Mouse (Mus musculus) hindbrain, embryonic 16.5 days (tissue): ENCODE measurements around the gene Cpxm1. TPM values are rescaled to one million over a fixed set of nuclear protein-coding genes. Genes with fewer than 3 reads are reported as not detected.

Experiments used
- ATAC-seq: fragments of 200-750 bp; cut with Nextera tagmentation; 2 replicates; pipeline ENCODE4 v1.8.0; 2017; ENCODE audit warnings: moderate TSS enrichment, moderate library complexity
- H3K27ac ChIP-seq: fragments of 300-500 bp; sonication (generic); 2 replicates; pipeline ENCODE4 v1.5.1; 2014; ENCODE audit warnings: low read depth, mild to moderate bottlenecking, control low read depth, low read length, moderate library complexity
- H3K27me3 ChIP-seq: fragments of 300-500 bp; sonication (generic); replicated peaks from 2 replicates; pipeline ENCODE4 v1.6.1; 2014; ENCODE audit warnings: low read length; ENCODE audit not compliant: control insufficient read depth, insufficient read depth
- H3K36me3 ChIP-seq: fragments of 300-500 bp; sonication (generic); 2 replicates; pipeline ENCODE4 v1.6.1; 2014; ENCODE audit warnings: mild to moderate bottlenecking, low read length, moderate library complexity, mixed read lengths; ENCODE audit not compliant: control insufficient read depth, insufficient read depth
- H3K4me1 ChIP-seq: fragments of 300-500 bp; sonication (generic); 2 replicates; pipeline ENCODE4 v1.6.1; 2014; ENCODE audit warnings: low read depth, low read length; ENCODE audit not compliant: control insufficient read depth, insufficient read depth
- H3K4me2 ChIP-seq: fragments of 300-500 bp; sonication (generic); 2 replicates; pipeline ENCODE4 v1.6.1; 2014; ENCODE audit warnings: mild to moderate bottlenecking, low read length, control low read depth, moderate library complexity
- H3K4me3 ChIP-seq: fragments of 300-500 bp; sonication (generic); 2 replicates; pipeline ENCODE4 v1.5.1; 2014; ENCODE audit warnings: mild to moderate bottlenecking, low read length, control low read depth, moderate library complexity
- H3K9ac ChIP-seq: fragments of 300-500 bp; sonication (generic); 2 replicates; pipeline ENCODE4 v1.6.1; 2014; ENCODE audit warnings: low read depth, mild to moderate bottlenecking, control low read depth, low read length, moderate library complexity
- H3K9me3 ChIP-seq: fragments of 300-500 bp; sonication (generic); 2 replicates; pipeline ENCODE4 v1.6.1; 2014; ENCODE audit warnings: mild to moderate bottlenecking, low read length, moderate library complexity; ENCODE audit not compliant: control insufficient read depth
- WGBS: fragments of 180-500 bp; shearing (Covaris S2); extraction: QIAGEN DNeasy Blood & Tissue Kit; methylation state at CpG from one replicate; pipeline ENCODE4 v1.1.7; 2014; 5-methylcytosine and 5-hydroxymethylcytosine counted together
- polyA plus RNA-seq: library from polyadenylated mRNA; unstranded; fragments of >200 nt; fragmentation: Nextera tagmentation; extraction: Ambion mirVana; gene quantifications from 2 replicates; pipeline ENCODE4 v1.2.1, GENCODE M21; 2015

The Cpxm1 gene
- polyA plus RNA-seq, 1 experiment from 2014 or later: 33.6 TPM

GRCm38 (mm10) chr2:130406178-130406577 is 8.8 kb upstream of the Cpxm1 start, which contains the start of gene Tmem239:
Gene Tmem239 (plus strand): TSS chr2:130406478.
- H3K36me3 ChIP-seq: no peaks in the 10 kb centered on the region
- WGBS: 86% methylated on average over 2 of the region's 2 CpGs
- ATAC-seq: no peak
- H3K27ac ChIP-seq: no peak within 1 kb of the TSS
- H3K4me3 ChIP-seq: no peak within 1 kb of the TSS
- no peak within 1 kb of the TSS for H3K9ac ChIP-seq
- no peaks in the 10 kb centered on the region for H3K27me3 ChIP-seq
- H3K4me1 ChIP-seq: no peaks in the 10 kb centered on the region
- no peaks in the 10 kb centered on the region for H3K9me3 ChIP-seq
- H3K4me2 ChIP-seq: no peak within 1 kb of the TSS

- H3K4me2 ChIP-seq: no peak within 1 kb of the TSS
- no peak for ATAC-seq
- WGBS: 97% methylated on average over 1 of the region's 1 CpGs
- H3K9me3 ChIP-seq: no peaks in the 10 kb centered on the region
- no peak within 1 kb of the TSS for H3K27ac ChIP-seq
- H3K4me3 ChIP-seq: no peak within 1 kb of the TSS
- H3K27me3 ChIP-seq: no peaks in the 10 kb centered on the region
- H3K4me1 ChIP-seq: no peaks in the 10 kb centered on the region
- no peak within 1 kb of the TSS for H3K9ac ChIP-seq
- no peaks in the 10 kb centered on the region for H3K36me3 ChIP-seq
Measured at GRCm38 (mm10) chr2:130404939-130405338, 7.6 kb upstream of the Cpxm1 start, which contains the start of the genes Gm28372 and 1700020A23Rik. Gene Gm28372 (plus strand): TSS chr2:130405239. Gene 1700020A23Rik (plus strand): TSS chr2:130405259.

DNA sequence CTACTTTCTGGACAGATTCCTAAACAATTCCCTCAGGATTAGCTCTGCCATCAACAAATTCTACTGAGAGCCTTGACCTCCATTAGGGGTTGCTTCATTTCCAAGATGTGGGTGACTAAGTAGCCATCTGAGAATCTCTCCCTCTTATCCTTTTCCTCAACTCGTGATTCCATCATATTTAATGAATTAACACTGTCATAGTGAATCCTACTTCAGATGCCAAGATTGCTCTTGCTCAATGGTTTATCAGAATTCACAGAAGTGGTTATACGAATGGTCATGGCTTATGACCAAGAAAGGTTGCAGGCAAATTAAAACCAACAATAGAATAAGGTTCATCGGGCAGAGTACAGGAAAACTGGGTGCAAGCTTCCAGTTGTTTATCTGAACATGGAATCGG is 4.5 kb upstream of the Cpxm1 start:
- ATAC-seq: no peak
- no peak overlapping the region for H3K27ac ChIP-seq
- no peak overlapping the region for H3K4me3 ChIP-seq
- H3K4me2 ChIP-seq: no peak overlapping the region
- H3K4me1 ChIP-seq: peaks cover 11% of the 10 kb centered on the region
- H3K9me3 ChIP-seq: no peaks in the 10 kb centered on the region
- 81% methylated on average over 4 of the region's 4 CpGs for WGBS
- no peaks in the 10 kb centered on the region for H3K36me3 ChIP-seq
- no peak overlapping the region for H3K9ac ChIP-seq
- H3K27me3 ChIP-seq: peaks cover 8% of the 10 kb centered on the region

- WGBS: 93% methylated on average over 1 of the region's 1 CpGs
- Histone ChIP-seq H3K9me3 (no peaks in the 10 kb centered on the region), H3K4me1 (peaks cover 14% of the 10 kb centered on the region), H3K9ac (no peak overlapping the region), H3K36me3 (no peaks in the 10 kb centered on the region), H3K4me2 (no peak overlapping the region), H3K4me3 (no peak overlapping the region), H3K27ac (no peak overlapping the region), H3K27me3 (peaks cover 8% of the 10 kb centered on the region)
- no peak for ATAC-seq
Measured at GRCm38 (mm10) chr2:130400046-130400445, 2.7 kb upstream of the Cpxm1 start.

GRCm38 (mm10) chr2:130398091-130398490 is 717 bp upstream of the Cpxm1 start:
- 13% methylated on average over 14 of the region's 14 CpGs for WGBS

GRCm38 (mm10) chr2:130395696-130396095 is 1.7 kb downstream of the Cpxm1 start:
- no peak overlapping the region for H3K27ac ChIP-seq
- H3K27me3 ChIP-seq: peaks cover 8% of the 10 kb centered on the region
- peaks cover 14% of the 10 kb centered on the region for H3K4me1 ChIP-seq
- no peak for ATAC-seq
- H3K4me3 ChIP-seq: no peak overlapping the region
- whole genome bisulfite sequencing: 95% methylated on average over 10 of the region's 11 CpGs
- no peaks in the 10 kb centered on the region for H3K36me3 ChIP-seq
- no peak overlapping the region for H3K4me2 ChIP-seq
- no peak overlapping the region for H3K9ac ChIP-seq
- no peaks in the 10 kb centered on the region for H3K9me3 ChIP-seq

More at GRCm38 (mm10) chr2:130398091-130398490, 717 bp upstream of the Cpxm1 start:
- ATAC-seq: no peak
- Histone ChIP-seq H3K9me3 (no peaks in the 10 kb centered on the region), H3K4me3 (peak overlapping the region; percentile 58), H3K27me3 (peaks cover 8% of the 10 kb centered on the region), H3K4me1 (peaks cover 14% of the 10 kb centered on the region), H3K9ac (peak overlapping the region; percentile 27; the same call in 1 of the 2 replicates), H3K36me3 (no peaks in the 10 kb centered on the region), H3K27ac (no peak overlapping the region), H3K4me2 (peak overlapping the region; percentile 99)

GRCm38 (mm10) chr2:130392836-130393235 is 4.5 kb downstream of the Cpxm1 start:
- Histone ChIP-seq H3K36me3 (no peaks in the 10 kb centered on the region), H3K27me3 (no peaks in the 10 kb centered on the region), H3K9ac (no peak overlapping the region), H3K4me2 (no peak overlapping the region), H3K4me3 (no peak overlapping the region), H3K27ac (no peak overlapping the region), H3K4me1 (peaks cover 12% of the 10 kb centered on the region), H3K9me3 (no peaks in the 10 kb centered on the region)
- ATAC-seq: no peak
- WGBS: 87% methylated on average over 3 of the region's 3 CpGs

GRCm38 (mm10) chr2:130390993-130391625 is 6.3 kb downstream of the Cpxm1 start:
- no peak overlapping the region for H3K4me3 ChIP-seq
- H3K4me1 ChIP-seq: no peaks in the 10 kb centered on the region
- H3K36me3 ChIP-seq: no peaks in the 10 kb centered on the region
- no peak overlapping the region for H3K4me2 ChIP-seq
- H3K27me3 ChIP-seq: no peaks in the 10 kb centered on the region
- no peak overlapping the region for H3K27ac ChIP-seq
- H3K9ac ChIP-seq: no peak overlapping the region
- WGBS: 89% methylated on average over 11 of the region's 11 CpGs
- ATAC-seq: no peak
- no peaks in the 10 kb centered on the region for H3K9me3 ChIP-seq

DNA sequence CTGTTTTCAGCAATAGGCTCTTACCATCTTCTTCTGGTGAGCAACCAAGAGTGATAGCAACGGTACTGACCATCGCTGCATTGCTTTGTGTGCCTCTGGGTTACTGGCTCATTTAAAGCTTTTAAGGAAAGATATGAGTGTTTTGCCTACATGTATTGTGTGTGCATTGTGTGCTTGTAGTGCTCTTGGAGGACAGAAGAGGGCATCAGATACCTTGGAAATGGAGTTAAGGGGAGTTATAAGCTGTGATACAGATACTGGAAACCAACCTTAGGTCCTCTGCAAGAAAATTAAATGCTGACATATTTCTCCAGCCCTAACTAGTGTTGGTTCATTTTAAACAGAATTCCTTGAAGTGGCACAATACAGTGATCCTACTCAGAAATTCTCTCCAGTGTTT is 8.6 kb downstream of the Cpxm1 start:
- 71% methylated on average over 2 of the region's 2 CpGs for WGBS
- no peaks in the 10 kb centered on the region for H3K36me3 ChIP-seq
- H3K9ac ChIP-seq: no peak overlapping the region
- H3K4me3 ChIP-seq: no peak overlapping the region
- no peak for ATAC-seq
- H3K27ac ChIP-seq: no peak overlapping the region
- no peaks in the 10 kb centered on the region for H3K27me3 ChIP-seq
- H3K4me1 ChIP-seq: no peaks in the 10 kb centered on the region
- H3K9me3 ChIP-seq: no peaks in the 10 kb centered on the region
- no peak overlapping the region for H3K4me2 ChIP-seq
